Mouse (Mus musculus): ENCODE data around the gene Agap1.

DNA sequence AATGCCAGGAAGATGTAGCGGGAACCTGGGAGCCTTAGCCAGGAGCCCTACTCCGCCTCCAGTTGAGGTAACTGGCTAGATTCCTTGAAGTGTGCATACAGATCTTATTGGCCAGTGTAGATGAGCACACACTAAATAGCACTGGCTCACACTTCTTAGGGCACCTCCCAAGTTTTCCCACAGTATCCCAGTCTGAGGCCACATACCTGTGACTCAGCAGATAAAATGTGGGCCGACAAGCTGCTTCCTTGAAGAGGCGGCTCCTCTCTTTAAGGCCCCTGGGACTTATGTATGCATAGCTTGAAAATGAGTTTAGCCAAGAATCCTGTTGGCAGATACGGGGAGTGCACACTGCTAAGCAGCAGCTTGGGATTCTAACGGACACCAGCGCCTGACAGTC is 350.4 kb downstream of the Agap1 start:
- TF ChIP-seq CTCF (IDR thresholded peaks at IDR 0.05; ENCODE audit: extremely low read depth, insufficient read depth, low read length) (no peak), POLR2A (IDR thresholded peaks at IDR 0.05; ENCODE audit: extremely low read depth, insufficient read depth, low read length) (no peak)

Data from cortical plate, adult 2 months (tissue).